Mouse (Mus musculus): ENCODE measurements around the gene Cep41. TPM values are rescaled to one million over a fixed set of nuclear protein-coding genes. Genes with fewer than 3 reads are reported as not detected.

Gene Cep41
- polyA plus RNA-seq, 1 experiment from 2014 or later: 12.8 TPM

GRCm38 (mm10) chr6:30614251-30614650 lies 79.3 kb downstream of the Cep41 start:
- CTCF ChIA-PET: no interaction called here
- H3K27me3 ChIP-seq: no peaks in the 10 kb centered on the region
- no peak for TF ChIP-seq CTCF (IDR thresholded peaks at IDR 0.05)
- POLR2A ChIA-PET: no interaction called here
- DNase-seq (ENCODE audit: low read depth, low spot score) (no peak), ATAC-seq (no peak)
- in situ Hi-C loops (cut with MboI; ENCODE audit: low pct_unique_long_range_greater_than_20kb): no loop called here

DNA sequence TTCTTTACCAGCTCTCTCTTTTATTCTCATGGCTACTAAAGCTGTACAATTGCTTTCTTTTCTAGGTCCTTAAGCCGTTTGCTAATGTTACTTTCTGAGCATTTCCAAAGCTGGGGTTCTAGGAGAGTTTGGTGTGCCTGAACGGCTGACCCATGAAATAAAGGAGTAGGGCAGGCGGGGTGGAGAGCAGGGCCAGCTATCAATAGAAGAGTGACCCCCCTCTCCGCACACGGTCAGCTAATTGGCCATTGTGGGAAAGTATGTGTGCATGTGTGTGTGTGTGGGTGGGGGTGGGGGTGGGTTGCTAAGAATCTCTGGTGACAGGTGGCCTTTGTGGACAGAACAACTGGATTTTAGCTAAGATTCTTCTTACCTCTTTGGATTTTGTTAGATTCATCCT lies 82.3 kb downstream of the Cep41 start:
- ChIA-PET POLR2A (no interaction called here), CTCF (interaction anchor here (1.2 kb wide), 1 partner anchor 60 kb away, joined by 3 read pairs; no protein-coding TSS in a partner anchor)
- TF ChIP-seq CTCF (IDR thresholded peaks at IDR 0.05): no peak
- no peak for DNase-seq (ENCODE audit: low read depth, low spot score)
- ATAC-seq: no peak
- in situ Hi-C loops (cut with MboI; ENCODE audit: low pct_unique_long_range_greater_than_20kb): no loop called here
- peaks cover 8% of the 10 kb centered on the region for H3K27me3 ChIP-seq

- peaks cover 8% of the 10 kb centered on the region for H3K27me3 ChIP-seq
- ChIA-PET CTCF (interaction anchor here (1.2 kb wide), 1 partner anchor 60 kb away, joined by 3 read pairs; no protein-coding TSS in a partner anchor), POLR2A (no interaction called here)
- ATAC-seq (no peak), DNase-seq (ENCODE audit: low read depth, low spot score) (no peak)
- in situ Hi-C loops (cut with MboI; ENCODE audit: low pct_unique_long_range_greater_than_20kb): no loop called here
- no peak for TF ChIP-seq CTCF (IDR thresholded peaks at IDR 0.05)
Observed at GRCm38 (mm10) chr6:30610710-30611109, 82.8 kb downstream of the Cep41 start, which contains the start of gene Cpa5. Gene Cpa5, plus strand, starts transcription at chr6:30611010.

- no peak for TF ChIP-seq CTCF (IDR thresholded peaks at IDR 0.05)
- H3K27me3 ChIP-seq: peaks cover 21% of the 10 kb centered on the region
- POLR2A ChIA-PET: no interaction called here
- CTCF ChIA-PET: no interaction called here
- in situ Hi-C loops (cut with MboI; ENCODE audit: low pct_unique_long_range_greater_than_20kb): no loop called here
- DNase-seq (ENCODE audit: low read depth, low spot score) (no peak), ATAC-seq (no peak)
Observed at GRCm38 (mm10) chr6:30605672-30606071, 87.9 kb downstream of the Cep41 start.

DNA sequence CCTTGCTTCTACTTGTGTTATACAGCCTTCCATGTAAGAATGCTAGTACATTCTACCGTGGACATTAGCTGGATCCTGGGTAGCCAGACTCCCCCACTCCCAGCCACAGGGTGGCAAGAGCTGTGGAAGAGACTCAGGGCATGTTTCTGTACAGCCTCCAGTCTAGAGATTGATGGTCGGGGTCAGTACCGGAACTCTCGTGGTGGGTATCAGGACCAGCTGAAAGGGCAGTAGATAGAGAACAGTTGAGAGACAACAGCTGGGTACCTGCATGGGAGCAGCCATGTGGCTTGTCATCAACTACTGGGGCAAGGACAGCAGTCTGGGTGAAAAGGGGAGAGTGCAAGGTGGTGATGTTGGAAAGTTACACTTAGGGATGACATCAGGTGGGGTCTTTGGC lies 88.4 kb downstream of the Cep41 start:
- DNase-seq (ENCODE audit: low read depth, low spot score) (no peak), ATAC-seq (no peak)
- in situ Hi-C loops (cut with MboI; ENCODE audit: low pct_unique_long_range_greater_than_20kb): no loop called here
- POLR2A ChIA-PET: no interaction called here
- peaks cover 21% of the 10 kb centered on the region for H3K27me3 ChIP-seq
- CTCF ChIA-PET: no interaction called here
- no peak for TF ChIP-seq CTCF (IDR thresholded peaks at IDR 0.05)

GRCm38 (mm10) chr6:30604342-30604867 lies 89.1 kb downstream of the Cep41 start:
- no peak for ATAC-seq
- CTCF ChIA-PET: no interaction called here

More at GRCm38 (mm10) chr6:30604342-30604867, 89.1 kb downstream of the Cep41 start:
- TF ChIP-seq CTCF (IDR thresholded peaks at IDR 0.05): no peak
- DNase-seq (ENCODE audit: low read depth, low spot score): no peak
- peaks cover 21% of the 10 kb centered on the region for H3K27me3 ChIP-seq
- in situ Hi-C loops (cut with MboI; ENCODE audit: low pct_unique_long_range_greater_than_20kb): no loop called here
- POLR2A ChIA-PET: no interaction called here

Other genes with a start within 250 kb of the Cep41 start
- 38.9 TPM for gene Tmem209, start 184.0 kb downstream of the Cep41 start, polyA plus RNA-seq (2021)
- gene Ssmem1, start 183.9 kb downstream of the Cep41 start, polyA plus RNA-seq (2021): 0.90 TPM
- gene Cpa2, start 152.2 kb downstream of the Cep41 start, polyA plus RNA-seq (2021): not detected
- not detected for gene Cpa4, start 125.4 kb downstream of the Cep41 start, polyA plus RNA-seq (2021)
- 0.09 TPM for gene Cpa5, start 82.7 kb downstream of the Cep41 start, polyA plus RNA-seq (2021)
- not detected for gene Cpa1, start 54.5 kb downstream of the Cep41 start, polyA plus RNA-seq (2021)
- gene Mest, start 29.8 kb upstream of the Cep41 start, polyA plus RNA-seq (2021): 0.42 TPM
- 58.4 TPM for gene Copg2, start 203.0 kb upstream of the Cep41 start, polyA plus RNA-seq (2021)
- gene Tsga13, start 221.8 kb upstream of the Cep41 start, polyA plus RNA-seq (2021): not detected